Mouse (Mus musculus) cerebellum, adult 2 months (tissue): ENCODE data around the gene Gm2056.
"Not testable (repeated sequence)": the region's sequence is repeated elsewhere in the genome, so short reads cannot be mapped to it uniquely, and the experiment has no call there.

ENCODE experiments used
- CTCF ChIP-seq: fragments of 200-500 bp; IDR thresholded peaks from 2 replicates; pipeline ENCODE4 v1.5.1; 2011; ENCODE audit warnings: low read depth, mild to moderate bottlenecking, control low read depth, low read length, moderate library complexity, borderline replicate concordance; ENCODE audit not compliant: insufficient read depth
- POLR2A ChIP-seq: fragments of 200-500 bp; IDR thresholded peaks from 2 replicates; pipeline ENCODE4 v1.6.1; 2011; ENCODE audit warnings: low read length, control low read depth, borderline replicate concordance; ENCODE audit not compliant: insufficient read depth

GRCm38 (mm10) chr12:88004118-88004517, 22.7 kb upstream of the Gm2056 start:
- not testable (repeated sequence) for TF ChIP-seq CTCF, POLR2A
